In the genomic region with DNA sequence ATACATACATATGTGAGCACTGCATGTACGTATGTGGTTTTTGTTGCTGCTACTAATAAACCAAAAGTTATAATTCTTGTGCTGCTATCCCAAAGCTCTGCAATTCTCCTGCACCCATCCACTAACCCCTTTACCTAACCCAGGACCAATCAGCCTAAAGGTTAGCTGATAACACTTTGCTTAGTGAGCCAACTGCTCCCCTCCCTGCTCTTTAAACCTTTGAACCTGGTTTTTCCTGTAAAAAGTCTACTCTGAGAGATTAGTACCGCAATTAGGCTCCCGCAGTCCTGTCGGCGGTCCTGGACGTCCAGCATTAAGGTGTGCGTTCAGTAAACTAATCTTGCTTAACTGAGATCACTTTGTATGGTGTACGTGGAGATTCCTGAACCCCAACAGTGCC, we compare ENCODE assay signal across 14 mouse cellular contexts.
"Had no signal": no experiment of that assay in that cellular context is flagged by ENCODE, and none has a peak within 500 bp of the region (broad histone marks: within the 10 kb centered on the region; RNA-seq: fewer than 3 reads in every experiment).

No protein-coding gene starts in this region.

- H3K9me3 ChIP-seq: lung, embryonic 15.5 days had no signal

- ATAC-seq: inflammation-experienced regulatory T-cells, adult 6 months had no signal

- H3K4me2 ChIP-seq: lung, embryonic 15.5 days; midbrain, embryonic 11.5 days had no signal

- H3K27me3 ChIP-seq: lung, embryonic 15.5 days had no signal

- H3K4me3 ChIP-seq: left cerebral cortex, adult 2 months; lung, embryonic 15.5 days had no signal

- H3K9ac ChIP-seq: lung, embryonic 15.5 days had no signal

- DNase-seq: kidney, adult 2 months; kidney, postnatal 25 days; layer of hippocampus, postnatal 36 days; lung, adult 18-20 months; lung, postnatal 10 days; lung, postnatal 36 days; midbrain, embryonic 14.5 days; thymus, adult 18-20 months; thymus, postnatal 36 days had no signal

- H3K27ac ChIP-seq: kidney, postnatal 0 days; left cerebral cortex, adult 2 months; lung, embryonic 15.5 days had no signal
